Mouse (Mus musculus): ENCODE measurements around the gene Cramp1l. TPM values are rescaled to one million over a fixed set of nuclear protein-coding genes. Genes with fewer than 3 reads are reported as not detected.
"Not testable (repeated sequence)": the region's sequence is repeated elsewhere in the genome, so short reads cannot be mapped to it uniquely, and the experiment has no call there.

Gene Cramp1l
- total and polyA plus RNA-seq, 2 experiments from 2014 or later, result 3.2 to 22.3 TPM

DNA sequence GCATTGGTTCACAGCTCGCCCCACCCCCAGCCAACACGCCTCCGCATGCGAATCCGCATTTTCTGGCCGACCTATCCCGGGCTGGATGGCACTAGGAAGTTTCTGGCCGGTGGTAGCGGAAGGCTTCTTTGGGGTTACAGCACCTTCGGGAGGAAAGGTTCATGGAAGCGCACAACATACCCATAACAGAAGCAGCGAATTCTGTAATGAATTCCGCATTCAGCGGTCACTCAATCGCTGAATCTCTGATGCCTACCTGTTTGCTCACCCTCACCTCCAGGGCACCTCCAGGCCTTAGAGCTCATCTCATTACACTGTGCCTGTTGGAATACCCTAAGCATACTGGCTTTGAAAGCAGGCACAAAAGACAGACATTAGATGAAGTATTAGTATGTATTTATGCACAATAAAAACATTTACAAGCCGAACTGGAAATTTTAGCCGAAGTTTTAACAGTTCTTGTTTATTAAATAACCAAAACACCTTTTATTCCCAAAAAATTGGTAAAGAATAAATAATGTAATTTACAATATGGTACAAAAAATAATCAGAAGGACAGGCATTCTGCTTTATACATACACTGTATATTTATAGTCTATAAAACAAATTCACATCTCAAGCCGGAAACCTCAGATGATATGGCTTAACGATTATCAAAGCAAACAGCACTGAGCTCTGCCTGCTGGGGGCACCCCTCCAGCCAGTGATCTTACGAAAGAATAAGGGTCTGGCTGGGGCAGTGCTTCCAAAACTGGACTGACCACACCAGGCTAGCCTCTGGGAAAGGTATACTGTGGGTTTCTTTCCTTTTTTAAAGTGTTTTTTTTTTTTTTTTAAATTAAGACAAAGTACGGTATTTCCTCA lies 54.5 kb downstream of the Cramp1l start:
- TF ChIP-seq CTCF (IDR thresholded peaks at IDR 0.05), result no peak
- no peak overlapping the region for H3K9ac ChIP-seq (replicated peaks; ENCODE audit: low read length, poor library complexity, severe bottlenecking)
- H3K4me1 ChIP-seq (ENCODE audit: insufficient read depth, low read length), result no peaks in the 10 kb centered on the region; the same call in 1 of the 2 replicates
- DNase-seq (ENCODE audit: low spot score) (no peak), ATAC-seq (ENCODE audit: low FRiP score) (peak; percentile 53)
- peak overlapping the region; percentile 84 for H3K4me3 ChIP-seq (ENCODE audit: low read depth, low read length)
- no peak overlapping the region for H3K27ac ChIP-seq (ENCODE audit: low read depth, low read length)
- peak overlapping the region; percentile 62 for H3K4me2 ChIP-seq (ENCODE audit: low read depth, low read length, poor library complexity, severe bottlenecking)
- 15% methylated on average over 20 of the region's 21 CpGs for WGBS
- peaks cover 33% of the 10 kb centered on the region for H3K36me3 ChIP-seq (ENCODE audit: insufficient read depth, low read length)
- H3K27me3 ChIP-seq (ENCODE audit: insufficient read depth, low read length), result no peaks in the 10 kb centered on the region
- H3K9me3 ChIP-seq (ENCODE audit: low read length), result no peaks in the 10 kb centered on the region

- Histone ChIP-seq H3K4me1 (ENCODE audit: insufficient read depth, low read length) (no peaks in the 10 kb centered on the region; the same call in 1 of the 2 replicates), H3K36me3 (ENCODE audit: insufficient read depth, low read length) (peaks cover 31% of the 10 kb centered on the region), H3K9ac (replicated peaks; ENCODE audit: low read length, poor library complexity, severe bottlenecking) (peak within 1 kb of the TSS; percentile 84), H3K4me2 (ENCODE audit: low read depth, low read length, poor library complexity, severe bottlenecking) (peak within 1 kb of the TSS; percentile 62), H3K4me3 (ENCODE audit: low read depth, low read length) (peak within 1 kb of the TSS; percentile 84), H3K27ac (ENCODE audit: low read depth, low read length) (peak within 1 kb of the TSS; percentile 86), H3K27me3 (ENCODE audit: insufficient read depth, low read length) (no peaks in the 10 kb centered on the region), H3K9me3 (ENCODE audit: low read length) (no peaks in the 10 kb centered on the region)
- peak; percentile 76 for TF ChIP-seq CTCF (IDR thresholded peaks at IDR 0.05)
- ATAC-seq (ENCODE audit: low FRiP score) (peak; percentile 100), DNase-seq (ENCODE audit: low spot score) (peak; percentile 99)
- WGBS, result under 1% methylated on average over 57 of the region's 59 CpGs
These were observed 55.3 kb downstream of the Cramp1l start, which contains the start of gene Jpt2 for GRCm38 (mm10) chr17:24960135-24960851. Gene Jpt2, minus strand, starts transcription at chr17:24960689.

DNA sequence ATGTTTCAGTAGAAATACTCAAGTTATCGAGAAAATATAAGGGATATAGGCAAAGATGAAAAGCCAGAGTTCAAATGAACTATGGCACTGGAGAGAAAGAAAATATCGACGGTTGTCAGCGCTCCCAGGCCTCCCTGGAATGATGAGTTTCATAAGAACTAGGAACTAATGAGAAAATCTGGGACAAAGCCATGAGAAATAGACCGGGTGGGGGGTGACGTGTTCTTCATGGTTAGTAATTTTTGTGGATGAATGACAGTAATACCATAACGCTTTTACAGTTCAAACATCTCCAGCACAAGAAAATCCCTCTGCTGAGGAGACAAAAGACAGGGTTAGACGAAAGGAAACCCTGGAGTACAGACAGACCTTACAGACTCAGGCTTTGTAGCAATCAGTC lies 56.2 kb downstream of the Cramp1l start:
- ATAC-seq (ENCODE audit: low FRiP score) (no peak), DNase-seq (ENCODE audit: low spot score) (no peak)
- H3K36me3 ChIP-seq (ENCODE audit: insufficient read depth, low read length), result peaks cover 29% of the 10 kb centered on the region
- H3K4me3 ChIP-seq (ENCODE audit: low read depth, low read length), result peak overlapping the region; percentile 84
- 37% methylated on average over 8 of the region's 8 CpGs for WGBS
- H3K4me1 ChIP-seq (ENCODE audit: insufficient read depth, low read length), result no peaks in the 10 kb centered on the region; the same call in 1 of the 2 replicates
- H3K27ac ChIP-seq (ENCODE audit: low read depth, low read length), result 0 out of 2 replicates have a peak overlapping the region, but pooled peaks have one; percentile 86
- no peaks in the 10 kb centered on the region for H3K27me3 ChIP-seq (ENCODE audit: insufficient read depth, low read length)
- TF ChIP-seq CTCF (IDR thresholded peaks at IDR 0.05), result no peak
- H3K9ac ChIP-seq (replicated peaks; ENCODE audit: low read length, poor library complexity, severe bottlenecking), result peak overlapping the region; percentile 84
- H3K9me3 ChIP-seq (ENCODE audit: low read length), result no peaks in the 10 kb centered on the region
- peak overlapping the region; percentile 62 for H3K4me2 ChIP-seq (ENCODE audit: low read depth, low read length, poor library complexity, severe bottlenecking)

DNA sequence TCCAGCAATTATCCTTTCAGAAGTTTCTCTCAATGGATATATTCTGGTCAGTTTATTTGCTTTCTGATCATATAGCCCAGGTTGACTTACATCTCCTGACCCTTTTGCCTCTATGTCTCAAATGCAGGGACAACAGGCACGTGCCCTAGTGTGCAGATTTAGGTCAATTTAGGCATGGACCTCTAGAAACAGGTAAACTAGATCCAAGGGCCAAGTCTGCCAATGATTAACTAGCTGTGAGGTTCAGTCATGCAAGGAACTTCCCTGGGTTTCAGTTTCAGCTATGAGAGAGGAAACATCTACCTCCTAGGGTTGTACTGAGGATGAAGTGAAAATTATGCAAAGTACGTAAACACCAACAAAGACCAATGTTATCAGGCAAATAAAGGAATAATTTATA lies 62.3 kb downstream of the Cramp1l start:
- no peak overlapping the region for H3K4me3 ChIP-seq (ENCODE audit: low read depth, low read length)
- WGBS, result 97% methylated on average over 2 of the region's 2 CpGs
- no peaks in the 10 kb centered on the region for H3K27me3 ChIP-seq (ENCODE audit: insufficient read depth, low read length)
- no peak overlapping the region for H3K27ac ChIP-seq (ENCODE audit: low read depth, low read length)
- ATAC-seq (ENCODE audit: low FRiP score), result no peak
- peaks cover 35% of the 10 kb centered on the region for H3K36me3 ChIP-seq (ENCODE audit: insufficient read depth, low read length)
- no peaks in the 10 kb centered on the region for H3K9me3 ChIP-seq (ENCODE audit: low read length)
- DNase-seq (ENCODE audit: low spot score), result no peak
- H3K4me2 ChIP-seq (ENCODE audit: low read depth, low read length, poor library complexity, severe bottlenecking), result no peak overlapping the region
- no peaks in the 10 kb centered on the region for H3K4me1 ChIP-seq (ENCODE audit: insufficient read depth, low read length)
- no peak for TF ChIP-seq CTCF (IDR thresholded peaks at IDR 0.05)
- H3K9ac ChIP-seq (replicated peaks; ENCODE audit: low read length, poor library complexity, severe bottlenecking), result no peak overlapping the region

DNA sequence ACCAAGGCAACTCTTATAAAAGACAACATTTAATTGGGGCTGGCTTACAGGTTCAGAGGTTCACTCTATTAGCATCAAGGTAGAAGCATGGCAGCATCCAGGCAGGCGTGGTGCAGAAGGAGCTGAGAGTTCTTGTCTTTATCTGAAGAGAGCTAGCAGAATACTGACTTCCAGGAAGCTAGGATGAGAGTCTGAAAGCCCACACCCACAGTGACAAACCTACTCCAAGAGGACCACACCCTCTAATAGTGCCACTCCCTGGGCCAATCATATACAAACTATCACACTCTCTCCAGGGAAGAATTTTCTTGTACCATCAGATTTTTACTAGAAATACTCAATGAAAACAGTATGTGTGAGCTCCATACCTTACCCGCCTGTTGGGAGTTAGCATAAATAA lies 64.9 kb downstream of the Cramp1l start:
- Histone ChIP-seq H3K4me3 (ENCODE audit: low read depth, low read length) (no peak overlapping the region), H3K4me2 (ENCODE audit: low read depth, low read length, poor library complexity, severe bottlenecking) (no peak overlapping the region), H3K4me1 (ENCODE audit: insufficient read depth, low read length) (no peaks in the 10 kb centered on the region), H3K36me3 (ENCODE audit: insufficient read depth, low read length) (peaks cover 49% of the 10 kb centered on the region), H3K27ac (ENCODE audit: low read depth, low read length) (no peak overlapping the region), H3K27me3 (ENCODE audit: insufficient read depth, low read length) (no peaks in the 10 kb centered on the region), H3K9me3 (ENCODE audit: low read length) (no peaks in the 10 kb centered on the region), H3K9ac (replicated peaks; ENCODE audit: low read length, poor library complexity, severe bottlenecking) (no peak overlapping the region)
- no peak for DNase-seq (ENCODE audit: low spot score)
- 93% methylated on average over 2 of the region's 2 CpGs for WGBS
- no peak for TF ChIP-seq CTCF (IDR thresholded peaks at IDR 0.05)
- ATAC-seq (ENCODE audit: low FRiP score), result no peak

- ATAC-seq (ENCODE audit: low FRiP score) (no peak), DNase-seq (ENCODE audit: low spot score) (no peak)
- Histone ChIP-seq H3K9ac (replicated peaks; ENCODE audit: low read length, poor library complexity, severe bottlenecking) (no peak overlapping the region), H3K27ac (ENCODE audit: low read depth, low read length) (no peak overlapping the region), H3K36me3 (ENCODE audit: insufficient read depth, low read length) (peaks cover 35% of the 10 kb centered on the region), H3K9me3 (ENCODE audit: low read length) (no peaks in the 10 kb centered on the region), H3K4me1 (ENCODE audit: insufficient read depth, low read length) (no peaks in the 10 kb centered on the region), H3K27me3 (ENCODE audit: insufficient read depth, low read length) (no peaks in the 10 kb centered on the region), H3K4me3 (ENCODE audit: low read depth, low read length) (no peak overlapping the region), H3K4me2 (ENCODE audit: low read depth, low read length, poor library complexity, severe bottlenecking) (no peak overlapping the region)
- no peak for TF ChIP-seq CTCF (IDR thresholded peaks at IDR 0.05)
- WGBS, result over 99% methylated on average over 5 of the region's 5 CpGs
These were observed 67.4 kb downstream of the Cramp1l start for GRCm38 (mm10) chr17:24948204-24948603.

DNA sequence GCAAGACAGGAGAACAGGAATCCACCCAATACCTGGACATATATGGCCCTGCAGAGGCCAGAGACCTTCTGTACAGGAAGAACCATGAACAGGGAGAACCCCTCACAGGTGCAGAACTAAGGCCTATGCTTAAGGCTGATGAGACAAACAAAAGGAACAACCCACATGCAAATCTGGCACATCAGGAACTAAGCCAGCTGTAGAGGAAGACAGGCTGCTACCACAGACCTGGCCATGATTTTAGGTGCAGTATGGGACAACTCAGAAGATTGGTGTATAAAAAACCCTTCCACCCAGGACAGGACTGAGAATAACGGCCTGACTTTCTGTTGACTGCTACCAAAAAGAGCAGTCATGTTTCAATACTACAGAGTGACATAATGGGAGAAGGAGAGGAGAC lies 72.0 kb downstream of the Cramp1l start:
- H3K9ac ChIP-seq (replicated peaks; ENCODE audit: low read length, poor library complexity, severe bottlenecking); H3K27ac ChIP-seq (ENCODE audit: low read depth, low read length); H3K27me3 ChIP-seq (ENCODE audit: insufficient read depth, low read length); H3K4me1 ChIP-seq (ENCODE audit: insufficient read depth, low read length); H3K4me3 ChIP-seq (ENCODE audit: low read depth, low read length); ATAC-seq (ENCODE audit: low FRiP score); DNase-seq (ENCODE audit: low spot score); H3K4me2 ChIP-seq (ENCODE audit: low read depth, low read length, poor library complexity, severe bottlenecking); H3K9me3 ChIP-seq (ENCODE audit: low read length): not testable (repeated sequence)
- H3K36me3 ChIP-seq (ENCODE audit: insufficient read depth, low read length), result peaks cover 21% of the 10 kb centered on the region
- WGBS, result 83% methylated on average over 1 of the region's 1 CpGs
